Mouse (Mus musculus): Measurements from ENCODE around the gene Tspan12. TPM values are rescaled to one million over a fixed set of nuclear protein-coding genes. Genes with fewer than 3 reads are reported as not detected.

Tspan12 gene
- total RNA-seq, 1 experiment: 2.5 TPM

DNA sequence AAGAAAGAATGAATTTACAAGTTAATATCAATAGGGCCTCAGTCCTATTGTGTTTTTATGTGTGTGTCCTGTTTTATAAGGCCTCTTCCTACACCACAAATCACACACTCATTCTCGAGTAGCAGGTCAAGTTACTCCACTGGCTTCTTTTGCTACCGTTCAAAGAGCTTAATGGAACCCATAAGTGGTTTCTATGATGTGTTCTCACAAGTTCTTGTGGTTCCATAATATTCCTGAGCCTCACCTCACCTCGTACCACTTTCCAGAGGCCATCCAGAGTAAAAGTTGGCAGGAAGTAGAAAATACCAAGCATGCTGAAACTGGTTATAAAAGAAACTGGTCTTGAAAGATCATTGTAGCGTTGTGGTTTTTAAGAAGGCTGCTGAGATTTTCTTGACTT lies 18.8 kb downstream of the Tspan12 start:
- no peak for TF ChIP-seq HCFC1 (IDR thresholded peaks at IDR 0.05; ENCODE audit: borderline replicate concordance, insufficient read depth, low read length)
- TF ChIP-seq CHD2 (IDR thresholded peaks at IDR 0.05; ENCODE audit: low read depth, low read length): no peak
- TF ChIP-seq ZC3H11A (IDR thresholded peaks at IDR 0.05; ENCODE audit: borderline replicate concordance, low read depth, low read length): no peak
- no peak for TF ChIP-seq ZNF384 (IDR thresholded peaks at IDR 0.05; ENCODE audit: low read depth, low read length)
- TF ChIP-seq MAFK (IDR thresholded peaks at IDR 0.05; ENCODE audit: insufficient read depth, low read depth, low read length): no peak
- DNase-seq (ENCODE audit: low read depth, low spot score): no peak
- Histone ChIP-seq H3K4me1 (ENCODE audit: control insufficient read depth in 2 of 2, insufficient read depth in 2 of 2, low read length in 2 of 2, poor library complexity in 1 of 2) (no peaks in the 10 kb centered on the region), H3K9me3 (ENCODE audit: control insufficient read depth, insufficient read depth, low read depth, low read length) (no peaks in the 10 kb centered on the region), H3K36me3 (ENCODE audit: control insufficient read depth, insufficient read depth, low read length, poor library complexity, severe bottlenecking) (no peaks in the 10 kb centered on the region), H3K27ac (ENCODE audit: insufficient read depth, low read depth, low read length, poor library complexity, severe bottlenecking) (no peak overlapping the region), H3K4me3 (ENCODE audit: insufficient read depth in 1 of 2, low read depth in 1 of 2, low read length in 2 of 2, poor library complexity in 1 of 2, severe bottlenecking in 1 of 2) (no peak overlapping the region), H3K9ac (ENCODE audit: insufficient read depth, low read depth, low read length, poor library complexity, severe bottlenecking) (no peak overlapping the region)
- in situ Hi-C loops (cut with MboI; ENCODE audit: low sequenced_read_pairs in 2 of 2, unreplicated experiment in 2 of 2): no loop called here

DNA sequence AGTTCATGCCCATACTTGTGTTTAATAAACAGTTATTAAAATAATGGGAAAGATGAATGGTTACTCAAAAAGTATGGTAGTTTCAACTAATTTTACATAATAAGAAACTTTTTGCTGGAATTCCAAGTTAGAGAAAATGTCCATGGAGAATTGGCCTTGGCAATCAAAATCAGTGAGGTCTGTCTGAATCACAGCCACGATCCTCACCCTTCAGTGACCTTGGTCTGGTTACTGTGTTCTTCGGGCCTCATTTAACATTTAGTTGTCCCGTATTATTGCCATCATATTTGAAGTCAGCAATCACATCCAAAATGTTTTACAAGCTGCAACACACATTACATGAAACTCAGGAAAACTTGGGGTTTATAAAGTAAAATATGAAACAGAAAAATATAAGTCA lies 20.4 kb downstream of the Tspan12 start:
- no peak overlapping the region for H3K4me3 ChIP-seq (ENCODE audit: insufficient read depth in 1 of 2, low read depth in 1 of 2, low read length in 2 of 2, poor library complexity in 1 of 2, severe bottlenecking in 1 of 2)
- no peak overlapping the region for H3K27ac ChIP-seq (ENCODE audit: insufficient read depth, low read depth, low read length, poor library complexity, severe bottlenecking)
- H3K36me3 ChIP-seq (ENCODE audit: control insufficient read depth, insufficient read depth, low read length, poor library complexity, severe bottlenecking): no peaks in the 10 kb centered on the region
- DNase-seq (ENCODE audit: low read depth, low spot score): no peak
- H3K9me3 ChIP-seq (ENCODE audit: control insufficient read depth, insufficient read depth, low read depth, low read length): no peaks in the 10 kb centered on the region
- TF ChIP-seq HCFC1 (IDR thresholded peaks at IDR 0.05; ENCODE audit: borderline replicate concordance, insufficient read depth, low read length) (no peak), MAFK (IDR thresholded peaks at IDR 0.05; ENCODE audit: insufficient read depth, low read depth, low read length) (no peak), CHD2 (IDR thresholded peaks at IDR 0.05; ENCODE audit: low read depth, low read length) (no peak), ZC3H11A (IDR thresholded peaks at IDR 0.05; ENCODE audit: borderline replicate concordance, low read depth, low read length) (no peak), ZNF384 (IDR thresholded peaks at IDR 0.05; ENCODE audit: low read depth, low read length) (no peak)
- no peak overlapping the region for H3K9ac ChIP-seq (ENCODE audit: insufficient read depth, low read depth, low read length, poor library complexity, severe bottlenecking)
- H3K4me1 ChIP-seq (ENCODE audit: control insufficient read depth in 2 of 2, insufficient read depth in 2 of 2, low read length in 2 of 2, poor library complexity in 1 of 2): no peaks in the 10 kb centered on the region
- in situ Hi-C loops (cut with MboI; ENCODE audit: low sequenced_read_pairs in 2 of 2, unreplicated experiment in 2 of 2): no loop called here

DNA sequence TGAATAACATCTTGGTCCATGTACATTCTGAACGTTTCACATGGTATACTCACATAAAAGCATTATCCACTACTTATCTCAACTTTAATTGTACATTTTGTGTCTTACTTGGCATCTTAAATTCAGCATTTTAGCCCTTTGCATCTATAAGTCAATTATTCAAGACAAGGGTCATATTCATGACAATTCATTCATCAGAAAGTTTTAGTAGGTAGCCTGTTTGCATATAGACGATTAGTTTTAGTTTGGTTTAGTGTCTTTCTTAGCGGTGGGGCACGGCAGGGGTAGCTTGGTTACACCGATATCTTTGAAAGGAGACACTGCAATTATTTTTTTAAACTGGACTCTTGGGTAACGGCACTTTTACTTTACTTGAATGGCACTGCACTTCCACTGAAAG lies 21.4 kb downstream of the Tspan12 start:
- DNase-seq (ENCODE audit: low read depth, low spot score): no peak
- TF ChIP-seq MAFK (IDR thresholded peaks at IDR 0.05; ENCODE audit: insufficient read depth, low read depth, low read length) (no peak), ZNF384 (IDR thresholded peaks at IDR 0.05; ENCODE audit: low read depth, low read length) (no peak), ZC3H11A (IDR thresholded peaks at IDR 0.05; ENCODE audit: borderline replicate concordance, low read depth, low read length) (no peak), CHD2 (IDR thresholded peaks at IDR 0.05; ENCODE audit: low read depth, low read length) (no peak)
- Histone ChIP-seq H3K4me1 (ENCODE audit: control insufficient read depth in 2 of 2, insufficient read depth in 2 of 2, low read length in 2 of 2, poor library complexity in 1 of 2) (no peaks in the 10 kb centered on the region), H3K36me3 (ENCODE audit: control insufficient read depth, insufficient read depth, low read length, poor library complexity, severe bottlenecking) (no peaks in the 10 kb centered on the region), H3K27ac (ENCODE audit: insufficient read depth, low read depth, low read length, poor library complexity, severe bottlenecking) (no peak overlapping the region), H3K9me3 (ENCODE audit: control insufficient read depth, insufficient read depth, low read depth, low read length) (no peaks in the 10 kb centered on the region), H3K9ac (ENCODE audit: insufficient read depth, low read depth, low read length, poor library complexity, severe bottlenecking) (no peak overlapping the region), H3K4me3 (ENCODE audit: insufficient read depth in 1 of 2, low read depth in 1 of 2, low read length in 2 of 2, poor library complexity in 1 of 2, severe bottlenecking in 1 of 2) (no peak overlapping the region)
- in situ Hi-C loops (cut with MboI; ENCODE audit: low sequenced_read_pairs in 2 of 2, unreplicated experiment in 2 of 2): no loop called here

DNA sequence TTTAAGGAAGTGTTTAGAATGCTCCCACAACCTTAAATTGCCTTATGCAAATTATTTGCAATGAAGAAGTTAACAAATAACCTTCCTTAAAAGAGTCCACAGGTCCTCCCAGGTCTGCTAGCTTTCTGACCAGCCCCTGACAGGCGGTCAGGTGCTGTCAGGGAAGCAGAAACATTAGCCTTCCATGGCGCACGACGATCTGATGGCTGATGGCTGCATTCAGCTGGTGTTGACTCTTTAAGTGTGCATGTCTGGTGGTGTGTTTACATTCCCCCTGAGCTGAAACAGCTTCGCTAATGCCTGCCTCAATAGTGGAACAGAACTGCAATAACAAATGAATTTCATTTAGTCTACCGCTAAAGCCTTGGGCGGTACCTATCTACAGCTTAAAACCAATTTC lies 22.4 kb downstream of the Tspan12 start:
- Histone ChIP-seq H3K27ac (ENCODE audit: insufficient read depth, low read depth, low read length, poor library complexity, severe bottlenecking) (no peak overlapping the region), H3K4me3 (ENCODE audit: insufficient read depth in 1 of 2, low read depth in 1 of 2, low read length in 2 of 2, poor library complexity in 1 of 2, severe bottlenecking in 1 of 2) (no peak overlapping the region), H3K4me1 (ENCODE audit: control insufficient read depth in 2 of 2, insufficient read depth in 2 of 2, low read length in 2 of 2, poor library complexity in 1 of 2) (no peaks in the 10 kb centered on the region), H3K9ac (ENCODE audit: insufficient read depth, low read depth, low read length, poor library complexity, severe bottlenecking) (no peak overlapping the region), H3K9me3 (ENCODE audit: control insufficient read depth, insufficient read depth, low read depth, low read length) (no peaks in the 10 kb centered on the region), H3K36me3 (ENCODE audit: control insufficient read depth, insufficient read depth, low read length, poor library complexity, severe bottlenecking) (no peaks in the 10 kb centered on the region)
- no peak for TF ChIP-seq ZNF384 (IDR thresholded peaks at IDR 0.05; ENCODE audit: low read depth, low read length)
- no peak for TF ChIP-seq ZC3H11A (IDR thresholded peaks at IDR 0.05; ENCODE audit: borderline replicate concordance, low read depth, low read length)
- no peak for TF ChIP-seq HCFC1 (IDR thresholded peaks at IDR 0.05; ENCODE audit: borderline replicate concordance, insufficient read depth, low read length)
- TF ChIP-seq MAFK (IDR thresholded peaks at IDR 0.05; ENCODE audit: insufficient read depth, low read depth, low read length): no peak
- no peak for TF ChIP-seq CHD2 (IDR thresholded peaks at IDR 0.05; ENCODE audit: low read depth, low read length)
- in situ Hi-C loops (cut with MboI; ENCODE audit: low sequenced_read_pairs in 2 of 2, unreplicated experiment in 2 of 2): no loop called here
- DNase-seq (ENCODE audit: low read depth, low spot score): no peak

DNA sequence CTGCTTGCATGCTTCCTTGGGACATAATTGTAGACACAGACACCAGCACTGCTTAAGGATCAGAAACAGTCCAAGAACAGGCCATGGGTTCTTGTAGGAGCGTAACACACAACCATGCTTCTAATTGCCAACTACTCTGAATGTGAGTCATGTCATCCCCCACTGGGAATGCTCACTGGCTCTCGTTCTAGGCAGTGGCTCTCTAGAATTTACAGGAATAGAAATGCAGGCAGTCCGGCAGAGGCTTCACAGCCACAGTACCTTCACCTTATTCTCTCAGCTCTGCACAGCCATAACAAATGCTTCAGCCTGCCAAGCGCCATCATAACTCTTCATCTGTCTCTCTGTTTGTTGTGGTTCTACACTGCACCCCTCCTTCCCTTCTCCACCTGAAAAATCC lies 23.9 kb downstream of the Tspan12 start:
- no peak for TF ChIP-seq CHD2 (IDR thresholded peaks at IDR 0.05; ENCODE audit: low read depth, low read length)
- TF ChIP-seq MAFK (IDR thresholded peaks at IDR 0.05; ENCODE audit: insufficient read depth, low read depth, low read length): no peak
- TF ChIP-seq ZNF384 (IDR thresholded peaks at IDR 0.05; ENCODE audit: low read depth, low read length): no peak
- no peak for TF ChIP-seq HCFC1 (IDR thresholded peaks at IDR 0.05; ENCODE audit: borderline replicate concordance, insufficient read depth, low read length)
- TF ChIP-seq ZC3H11A (IDR thresholded peaks at IDR 0.05; ENCODE audit: borderline replicate concordance, low read depth, low read length): no peak
- H3K4me1 ChIP-seq (ENCODE audit: control insufficient read depth in 2 of 2, insufficient read depth in 2 of 2, low read length in 2 of 2, poor library complexity in 1 of 2): no peaks in the 10 kb centered on the region
- in situ Hi-C loops (cut with MboI; ENCODE audit: low sequenced_read_pairs in 2 of 2, unreplicated experiment in 2 of 2): no loop called here

More for the DNA sequence above, 23.9 kb downstream of the Tspan12 start:
- Histone ChIP-seq H3K4me3 (ENCODE audit: insufficient read depth in 1 of 2, low read depth in 1 of 2, low read length in 2 of 2, poor library complexity in 1 of 2, severe bottlenecking in 1 of 2) (no peak overlapping the region), H3K9me3 (ENCODE audit: control insufficient read depth, insufficient read depth, low read depth, low read length) (no peaks in the 10 kb centered on the region), H3K36me3 (ENCODE audit: control insufficient read depth, insufficient read depth, low read length, poor library complexity, severe bottlenecking) (no peaks in the 10 kb centered on the region), H3K9ac (ENCODE audit: insufficient read depth, low read depth, low read length, poor library complexity, severe bottlenecking) (no peak overlapping the region), H3K27ac (ENCODE audit: insufficient read depth, low read depth, low read length, poor library complexity, severe bottlenecking) (no peak overlapping the region)
- DNase-seq (ENCODE audit: low read depth, low spot score): no peak
